17 mouse cellular contexts compared by ENCODE assay signal in the genomic region with DNA sequence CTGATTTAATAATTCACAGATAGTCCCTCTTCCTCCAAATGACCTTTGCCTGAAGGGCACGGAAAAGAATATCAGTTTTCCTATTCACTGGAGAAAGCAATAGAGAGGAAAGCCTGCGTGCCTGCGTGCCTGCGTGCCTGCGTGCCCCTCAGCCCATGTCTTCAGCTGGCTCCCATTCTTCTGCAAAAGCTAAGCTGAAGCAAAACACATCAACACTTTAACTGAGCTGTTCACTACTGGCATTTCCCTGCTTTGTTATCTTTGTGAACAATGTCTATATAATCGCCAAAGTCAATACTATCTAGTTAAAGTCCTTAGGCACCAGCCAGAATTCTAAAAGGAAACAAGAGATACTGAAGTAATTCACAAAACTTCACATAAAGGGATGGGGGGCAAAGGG. TPM values are rescaled to one million over a fixed set of nuclear protein-coding genes. Genes with fewer than 3 reads are reported as not detected.
DNase-seq lines count a peak whose midpoint lies in the region; ATAC-seq and TF ChIP-seq lines count a peak whose summit lies in the region.
"Had no signal": no experiment of that assay in that cellular context is flagged by ENCODE, and none has a peak within 500 bp of the region (broad histone marks: within the 10 kb centered on the region; RNA-seq: fewer than 3 reads in every experiment).

No protein-coding gene starts in this region.

- H3K4me2 ChIP-seq in heart, embryonic 13.5 days = peak overlapping the region; percentile 42
- H3K4me2 ChIP-seq in heart, embryonic 11.5 days = no peak overlapping the region
- no peak overlapping the region for H3K4me2 ChIP-seq in midbrain, embryonic 13.5 days (replicated peaks)
- H3K4me2 ChIP-seq in midbrain, embryonic 11.5 days = no peak overlapping the region
- H3K4me2 ChIP-seq in liver, embryonic 14.5 days (ENCODE audit: low read depth) = peak overlapping the region; percentile 22
- H3K4me2 ChIP-seq: hindbrain, embryonic 15.5 days; limb, embryonic 15.5 days; neural tube, embryonic 12.5 days had no signal

- DNase-seq in midbrain, embryonic 11.5 days (ENCODE audit: low spot score, missing footprints) = no peak
- no peak for DNase-seq in liver, embryonic 14.5 days (ENCODE audit: low read depth in 3 of 3, low spot score in 3 of 3)
- no peak for DNase-seq in spleen, postnatal 10 days (ENCODE audit: low spot score in 2 of 2)
- DNase-seq in natural killer cell, adult 2 months (ENCODE audit: low spot score in 2 of 2) = no peak
- DNase-seq: adrenal gland, postnatal 14 days; cerebellum, adult 8-10 months; embryo, embryonic 11 days; lung, postnatal 36 days; thymus, postnatal 25 days had no signal

- no peaks in the 10 kb centered on the region for H3K27me3 ChIP-seq in heart, embryonic 13.5 days (replicated peaks)
- no peaks in the 10 kb centered on the region for H3K27me3 ChIP-seq in heart, embryonic 11.5 days (ENCODE audit: control insufficient read depth, insufficient read depth, low read length)
- H3K27me3 ChIP-seq in midbrain, embryonic 13.5 days = no peaks in the 10 kb centered on the region
- no peaks in the 10 kb centered on the region for H3K27me3 ChIP-seq in midbrain, embryonic 11.5 days (ENCODE audit: control insufficient read depth, insufficient read depth, low read length)
- no peaks in the 10 kb centered on the region for H3K27me3 ChIP-seq in liver, embryonic 14.5 days (ENCODE audit: control insufficient read depth, insufficient read depth, low read length)
- H3K27me3 ChIP-seq: hindbrain, embryonic 15.5 days; limb, embryonic 15.5 days; neural tube, embryonic 12.5 days had no signal

- H3K9me3 ChIP-seq in heart, embryonic 13.5 days = no peaks in the 10 kb centered on the region
- H3K9me3 ChIP-seq in heart, embryonic 11.5 days (replicated peaks; ENCODE audit: control insufficient read depth, low read length) = no peaks in the 10 kb centered on the region
- H3K9me3 ChIP-seq in midbrain, embryonic 13.5 days = no peaks in the 10 kb centered on the region
- no peaks in the 10 kb centered on the region for H3K9me3 ChIP-seq in midbrain, embryonic 11.5 days (ENCODE audit: control insufficient read depth, low read length)
- H3K9me3 ChIP-seq in liver, embryonic 14.5 days (ENCODE audit: control insufficient read depth, low read length) = no peaks in the 10 kb centered on the region
- H3K9me3 ChIP-seq: hindbrain, embryonic 15.5 days; limb, embryonic 15.5 days; neural tube, embryonic 12.5 days had no signal

- H3K4me3 ChIP-seq in heart, embryonic 13.5 days = no peak overlapping the region
- H3K4me3 ChIP-seq in heart, embryonic 11.5 days (ENCODE audit: low read depth, low read length) = no peak overlapping the region
- no peak overlapping the region for H3K4me3 ChIP-seq in midbrain, embryonic 13.5 days (replicated peaks)
- no peak overlapping the region for H3K4me3 ChIP-seq in midbrain, embryonic 11.5 days (ENCODE audit: low read depth, low read length)
- no peak overlapping the region for H3K4me3 ChIP-seq in liver, embryonic 14.5 days (ENCODE audit: insufficient read depth in 1 of 2, low read depth in 2 of 2, low read length in 2 of 2)
- H3K4me3 ChIP-seq: hindbrain, embryonic 15.5 days; limb, embryonic 15.5 days; neural tube, embryonic 12.5 days had no signal

- H3K27ac ChIP-seq in heart, embryonic 13.5 days (replicated peaks) = peak overlapping the region; percentile 76
- no peak overlapping the region for H3K27ac ChIP-seq in heart, embryonic 11.5 days (ENCODE audit: low read depth, low read length)
- H3K27ac ChIP-seq in midbrain, embryonic 13.5 days = peak overlapping the region; percentile 30; the same call in 1 of the 2 replicates
- no peak overlapping the region for H3K27ac ChIP-seq in midbrain, embryonic 11.5 days (ENCODE audit: low read depth, low read length)
- H3K27ac ChIP-seq in liver, embryonic 14.5 days = no peak overlapping the region
- H3K27ac ChIP-seq: hindbrain, embryonic 15.5 days; kidney, postnatal 0 days; limb, embryonic 15.5 days; neural tube, embryonic 12.5 days had no signal

- TF ChIP-seq EP300 in liver, embryonic 14.5 days (IDR thresholded peaks at IDR 0.05; ENCODE audit: low read depth) = no peak

- WGBS in heart, embryonic 13.5 days = 32% methylated on average over 6 of the region's 6 CpGs
- 38% methylated on average over 6 of the region's 6 CpGs for WGBS in heart, embryonic 11.5 days (ENCODE audit: insufficient replicate concordance)
- 56% methylated on average over 6 of the region's 6 CpGs for WGBS in midbrain, embryonic 13.5 days
- 70% methylated on average over 6 of the region's 6 CpGs for WGBS in midbrain, embryonic 11.5 days
- WGBS in liver, embryonic 14.5 days (ENCODE audit: insufficient replicate concordance) = 57% methylated on average over 6 of the region's 6 CpGs

- H3K9ac ChIP-seq in heart, embryonic 13.5 days = no peak overlapping the region; the same call in 1 of the 2 replicates
- no peak overlapping the region for H3K9ac ChIP-seq in heart, embryonic 11.5 days (ENCODE audit: low read depth, low read length)
- no peak overlapping the region for H3K9ac ChIP-seq in midbrain, embryonic 13.5 days (replicated peaks)
- no peak overlapping the region for H3K9ac ChIP-seq in midbrain, embryonic 11.5 days (ENCODE audit: low read length)
- H3K9ac ChIP-seq in liver, embryonic 14.5 days (replicated peaks) = no peak overlapping the region
- H3K9ac ChIP-seq: hindbrain, embryonic 15.5 days; limb, embryonic 15.5 days; neural tube, embryonic 12.5 days had no signal

- H3K36me3 ChIP-seq in heart, embryonic 13.5 days = peaks cover 12% of the 10 kb centered on the region
- H3K36me3 ChIP-seq in heart, embryonic 11.5 days (ENCODE audit: control insufficient read depth, insufficient read depth, low read length) = 0 out of 2 replicates have a peak, but pooled peaks cover 4% of the 10 kb centered on the region
- peaks cover 3% of the 10 kb centered on the region; the same call in 1 of the 2 replicates for H3K36me3 ChIP-seq in midbrain, embryonic 13.5 days
- H3K36me3 ChIP-seq in midbrain, embryonic 11.5 days (ENCODE audit: control insufficient read depth, insufficient read depth, low read length) = no peaks in the 10 kb centered on the region
- no peaks in the 10 kb centered on the region for H3K36me3 ChIP-seq in liver, embryonic 14.5 days (replicated peaks; ENCODE audit: control insufficient read depth, insufficient read depth, low read depth)
- H3K36me3 ChIP-seq: neural tube, embryonic 12.5 days had no signal

- TF ChIP-seq CTCF in liver, embryonic 14.5 days (IDR thresholded peaks at IDR 0.05; ENCODE audit: low read depth) = no peak

- H3K4me1 ChIP-seq in heart, embryonic 13.5 days = peaks cover 47% of the 10 kb centered on the region
- H3K4me1 ChIP-seq in heart, embryonic 11.5 days (ENCODE audit: control insufficient read depth, insufficient read depth, low read length) = peaks cover 18% of the 10 kb centered on the region
- H3K4me1 ChIP-seq in midbrain, embryonic 13.5 days (replicated peaks) = peaks cover 3% of the 10 kb centered on the region; the same call in 1 of the 2 replicates
- peaks cover 2% of the 10 kb centered on the region; the same call in 1 of the 2 replicates for H3K4me1 ChIP-seq in midbrain, embryonic 11.5 days (ENCODE audit: control insufficient read depth, insufficient read depth, low read length)
- H3K4me1 ChIP-seq in liver, embryonic 14.5 days (replicated peaks; ENCODE audit: control insufficient read depth in 2 of 2, insufficient read depth in 2 of 2, low read length in 1 of 2) = peaks cover 0 to 19% of the 10 kb centered on the region in 2 experiments; a peak in 3 of 4 replicates
- H3K4me1 ChIP-seq: hindbrain, embryonic 15.5 days; neural tube, embryonic 12.5 days had no signal

- ATAC-seq in heart, embryonic 13.5 days (ENCODE audit: extremely low read depth, insufficient number of reproducible peaks, low FRiP score, low TSS enrichment) = no peak
- ATAC-seq in heart, embryonic 11.5 days (replicated peaks; ENCODE audit: insufficient number of reproducible peaks, low FRiP score, low TSS enrichment) = no peak
- no peak for ATAC-seq in midbrain, embryonic 13.5 days
- no peak for ATAC-seq in midbrain, embryonic 11.5 days (ENCODE audit: low FRiP score)
- no peak for ATAC-seq in liver, embryonic 14.5 days (ENCODE audit: insufficient read depth)
- ATAC-seq: forebrain, embryonic 14.5 days had no signal

RNA-seq across cellular contexts. Expression of a gene that starts 11.6 kb away (rescaled TPM):
- 43.1 and 48.1 TPM in 2 replicates for polyA plus RNA-seq in heart, embryonic 13.5 days (2015; fragmentation: Nextera tagmentation; extraction: Ambion mirVana)
- polyA plus RNA-seq in heart, embryonic 11.5 days (2014; fragmentation: Nextera tagmentation; extraction: Ambion mirVana) = 47.9 and 58.6 TPM in 2 replicates
- polyA plus RNA-seq in midbrain, embryonic 13.5 days (2015; fragmentation: Nextera tagmentation; extraction: Ambion mirVana) = 38.1 and 41.8 TPM in 2 replicates
- polyA plus RNA-seq in midbrain, embryonic 11.5 days (2014; fragmentation: Nextera tagmentation; extraction: Ambion mirVana) = 31.2 and 34.3 TPM in 2 replicates
- 2.3 and 4.7 TPM in 2 replicates for polyA plus RNA-seq in liver, embryonic 14.5 days (2012; rRNA removed)
- polyA plus RNA-seq in liver, embryonic 14.5 days (2014; fragmentation: Nextera tagmentation; extraction: Ambion mirVana) = 13.3 and 13.7 TPM in 2 replicates

RNA-seq across cellular contexts. Expression of a gene that starts 56.4 kb away (rescaled TPM):
- polyA plus RNA-seq in heart, embryonic 13.5 days (2015; fragmentation: Nextera tagmentation; extraction: Ambion mirVana) = 3.1 and 3.4 TPM in 2 replicates
- polyA plus RNA-seq in heart, embryonic 11.5 days (2014; fragmentation: Nextera tagmentation; extraction: Ambion mirVana) = 0.93 and 1.0 TPM in 2 replicates
- 0.41 TPM in 1 of 2 replicates, not detected in the other for polyA plus RNA-seq in midbrain, embryonic 13.5 days (2015; fragmentation: Nextera tagmentation; extraction: Ambion mirVana)
- 0.12 and 0.75 TPM in 2 replicates for polyA plus RNA-seq in midbrain, embryonic 11.5 days (2014; fragmentation: Nextera tagmentation; extraction: Ambion mirVana)
- 0.04 TPM in 1 of 2 replicates, not detected in the other for polyA plus RNA-seq in liver, embryonic 14.5 days (2012; rRNA removed)
- not detected in 2 replicates for polyA plus RNA-seq in liver, embryonic 14.5 days (2014; fragmentation: Nextera tagmentation; extraction: Ambion mirVana)

Comparison
In these comparisons a context has a peak if more than half of its experiments do, and no peak if none do; other contexts are left out.
1. H3K27ac ChIP-seq: peak in heart, embryonic 13.5 days (single experiment) and midbrain, embryonic 13.5 days (single experiment); none in heart, embryonic 11.5 days (single experiment), midbrain, embryonic 11.5 days (single experiment) and liver, embryonic 14.5 days (single experiment).
2. H3K4me2 ChIP-seq: peak in heart, embryonic 13.5 days (single experiment) and liver, embryonic 14.5 days (single experiment); none in heart, embryonic 11.5 days (single experiment), midbrain, embryonic 13.5 days (single experiment) and midbrain, embryonic 11.5 days (single experiment).